Mouse (Mus musculus) spleen, adult 2 months (tissue): ENCODE results near the gene Rab36.

ENCODE experiments used
- CTCF ChIP-seq: fragments of 200-500 bp; IDR thresholded peaks from 2 replicates; pipeline ENCODE4 v1.5.1; 2011; ENCODE audit warnings: mild to moderate bottlenecking, inconsistent platforms; ENCODE audit not compliant: insufficient read depth, insufficient read length, insufficient replicate concordance; ENCODE audit errors: extremely low read depth
- POLR2A ChIP-seq: fragments of 200-500 bp; IDR thresholded peaks from 2 replicates; pipeline ENCODE4 v1.6.1; 2011; ENCODE audit warnings: low read depth, low read length, inconsistent platforms

DNA sequence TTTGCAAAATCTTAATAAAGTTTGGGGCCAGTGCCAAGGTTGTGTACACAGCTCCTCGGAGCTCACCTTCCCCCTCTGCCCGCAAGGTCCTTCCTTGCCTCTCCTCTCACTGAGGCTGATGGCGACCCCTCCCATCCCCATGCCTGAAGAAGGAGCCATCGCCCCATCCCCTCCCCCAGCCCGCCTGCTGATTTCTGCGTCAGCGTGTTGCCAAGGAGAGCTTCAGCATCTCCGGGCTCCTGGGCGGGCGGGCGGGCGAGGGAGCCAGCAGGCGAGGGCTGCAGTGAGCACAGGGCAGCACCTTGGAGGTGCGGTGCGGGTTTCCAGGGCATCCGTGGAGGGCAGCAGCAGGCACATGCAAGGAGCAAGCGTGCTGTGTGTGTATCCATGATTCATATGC is 41.5 kb upstream of the Rab36 start:
- TF ChIP-seq POLR2A, result no peak
- no peak for TF ChIP-seq CTCF
